Mouse (Mus musculus): Measurements from ENCODE around the gene Adora1.

Gene Adora1

GRCm38 (mm10) chr1:134215751-134216628, 19.2 kb downstream of the Adora1 start:
- DNase-seq: no peak

GRCm38 (mm10) chr1:134215059-134215458, 20.2 kb downstream of the Adora1 start:
- no peak for DNase-seq

DNA sequence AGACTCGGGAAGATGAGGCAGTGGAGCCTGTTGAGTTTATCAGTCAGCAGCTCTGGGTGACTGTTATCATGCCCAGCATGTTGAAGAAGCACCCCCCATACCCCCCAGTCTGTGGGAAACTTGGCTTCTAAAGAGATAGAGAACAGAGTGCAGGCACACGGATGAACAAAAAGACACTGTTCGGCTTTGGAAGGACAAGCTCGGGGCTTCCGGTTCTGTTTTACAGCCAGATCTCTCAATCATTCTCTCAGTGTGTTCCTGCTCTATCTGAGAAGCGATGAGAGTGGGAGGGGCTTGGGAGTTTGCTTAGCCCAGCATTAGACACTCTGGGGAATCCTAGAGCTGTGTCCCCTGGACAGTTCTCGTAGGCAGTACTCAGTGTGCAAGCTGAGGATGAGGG, 21.8 kb downstream of the Adora1 start:
- no peak for DNase-seq

GRCm38 (mm10) chr1:134212351-134212750, 22.9 kb downstream of the Adora1 start:
- DNase-seq: no peak

DNA sequence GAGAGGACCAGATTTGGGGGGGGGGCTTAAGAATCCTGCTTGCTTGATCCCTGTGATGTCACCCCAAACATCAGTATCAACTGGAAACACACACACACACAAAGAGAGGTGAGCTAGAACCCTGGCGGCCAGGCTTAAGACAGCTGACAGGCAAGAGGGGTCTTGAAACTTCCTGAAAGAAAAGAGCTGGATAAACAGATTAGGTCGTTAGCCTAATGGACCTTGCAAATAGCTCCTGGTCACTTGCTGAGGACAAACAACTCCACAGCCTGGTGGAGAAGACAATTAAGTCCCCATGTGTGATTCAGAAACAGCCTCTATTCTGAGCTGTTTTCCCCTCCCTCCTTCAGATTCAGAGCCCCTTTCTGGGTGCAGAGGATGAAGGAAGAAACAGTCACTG, 23.6 kb downstream of the Adora1 start:
- DNase-seq: no peak

DNA sequence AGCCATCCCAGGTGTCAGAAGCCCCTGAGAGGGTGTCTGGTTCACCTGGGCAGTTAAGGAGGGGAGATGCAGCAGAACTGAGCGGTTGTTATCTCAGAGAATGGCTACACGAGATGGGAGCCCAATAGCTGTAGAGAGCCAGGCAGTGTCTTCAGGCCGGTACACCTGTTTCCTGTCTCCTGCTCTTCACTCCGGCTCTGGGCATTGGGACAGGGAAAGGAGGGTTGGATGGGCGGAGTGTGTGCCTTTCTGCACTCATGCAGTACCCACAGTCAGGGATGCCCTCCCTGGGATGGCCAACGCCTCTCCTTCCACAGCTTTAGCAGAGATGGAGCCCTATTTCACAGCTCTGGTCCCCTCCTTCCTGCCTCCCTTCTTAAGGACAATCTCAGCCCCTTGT, 24.2 kb downstream of the Adora1 start:
- no peak for DNase-seq

GRCm38 (mm10) chr1:134210179-134210755, 25.0 kb downstream of the Adora1 start:
- DNase-seq: no peak

GRCm38 (mm10) chr1:134206085-134206484, 29.1 kb downstream of the Adora1 start:
- no peak for DNase-seq

DNA sequence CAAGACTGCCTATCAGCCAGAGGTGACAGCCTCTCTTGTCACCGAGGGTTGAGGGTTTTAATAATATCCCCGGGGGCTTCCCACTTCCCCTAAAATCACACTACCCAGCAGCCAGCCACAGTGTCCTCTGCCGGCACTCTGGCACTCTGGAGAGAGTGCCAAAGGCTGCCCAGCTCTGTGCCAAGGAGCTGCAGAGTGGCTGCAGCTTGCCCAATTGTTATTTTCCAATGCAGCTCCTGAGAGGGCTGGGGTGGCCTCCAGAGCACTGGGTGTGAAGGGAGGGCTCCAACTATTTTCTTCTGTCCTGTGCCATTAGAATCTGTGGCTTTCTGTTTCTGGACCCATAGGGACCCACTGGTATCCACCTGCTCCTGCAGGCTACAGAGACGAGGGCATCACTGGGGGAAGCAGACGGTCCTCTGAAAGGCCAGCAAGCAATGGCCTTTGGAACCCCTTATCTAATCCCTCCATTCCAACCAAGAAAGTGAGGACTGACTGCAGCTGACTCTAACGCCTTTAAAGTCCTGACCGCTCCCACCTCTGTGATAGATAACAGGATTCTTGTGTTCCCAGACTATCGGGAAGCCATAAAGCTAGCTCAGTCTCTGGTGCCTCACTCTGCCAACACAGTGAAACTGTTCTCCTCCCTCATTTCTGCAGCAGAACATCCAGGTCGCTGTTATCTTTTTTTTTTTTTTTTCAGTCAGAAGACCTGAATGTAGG, 29.8 kb downstream of the Adora1 start:
- DNase-seq: no peak

- peak; percentile 85 for DNase-seq
Observed at GRCm38 (mm10) chr1:134204230-134204629, 31.0 kb downstream of the Adora1 start.

- DNase-seq: no peak
Observed at GRCm38 (mm10) chr1:134201751-134202420, 33.3 kb downstream of the Adora1 start.

- peak; percentile 72 for DNase-seq
Observed at GRCm38 (mm10) chr1:134200998-134201686, 34.1 kb downstream of the Adora1 start.

DNA sequence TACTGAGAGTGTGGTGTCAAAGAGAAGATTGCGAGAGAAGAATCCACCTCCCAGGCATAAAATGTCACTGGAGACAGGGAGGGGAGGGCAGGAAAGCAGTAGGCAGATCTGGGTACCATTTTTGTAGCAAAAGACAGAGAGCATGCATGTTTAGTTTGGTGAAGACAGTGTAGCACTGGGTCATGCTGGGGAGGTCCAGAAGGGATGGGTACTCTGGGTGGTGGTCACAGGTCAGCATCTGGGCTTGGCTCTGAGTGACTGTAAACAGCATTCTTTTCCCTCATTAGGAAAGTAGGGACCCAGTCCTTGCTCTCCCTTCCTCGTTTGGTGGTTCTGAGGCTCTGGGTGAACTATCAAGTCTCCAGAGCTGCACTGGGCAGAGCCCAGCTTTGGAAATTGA, 34.8 kb downstream of the Adora1 start:
- DNase-seq: no peak

DNA sequence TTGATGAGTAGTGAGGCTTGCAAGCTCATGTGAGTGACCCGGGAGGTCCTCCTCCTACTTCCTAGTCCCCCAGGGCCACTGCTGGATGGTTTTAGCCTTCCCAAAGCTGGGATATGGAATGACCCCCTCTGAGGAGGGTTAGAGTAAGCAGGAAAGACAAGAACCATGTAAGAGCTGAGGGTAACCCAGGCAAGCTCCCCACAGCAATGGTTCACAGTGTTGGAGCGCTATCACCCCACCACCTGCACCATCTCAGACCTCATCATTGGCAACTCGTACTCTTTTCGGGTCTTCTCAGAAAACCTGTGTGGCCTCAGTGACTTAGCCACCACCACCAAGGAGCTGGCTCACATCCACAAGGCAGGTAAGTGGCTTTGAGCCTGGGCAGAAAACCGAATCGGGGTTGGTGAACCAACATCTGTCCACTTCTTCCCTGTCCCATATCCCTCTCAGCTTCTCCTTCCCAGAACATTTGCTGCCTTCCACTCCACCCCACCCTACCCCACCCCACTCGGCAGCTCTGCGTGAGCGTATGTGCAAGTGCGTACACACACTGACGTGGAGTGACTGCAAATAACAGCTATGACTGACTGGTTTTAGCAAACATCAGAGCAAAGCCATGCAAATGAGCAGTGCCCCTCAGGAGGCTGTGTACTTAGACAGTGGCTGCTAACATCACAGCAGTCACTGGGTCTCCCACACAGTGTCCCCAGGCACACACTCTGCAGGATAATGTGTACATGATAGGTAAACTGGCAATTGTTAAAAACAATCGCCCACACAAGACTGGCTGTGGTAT, 36.8 kb downstream of the Adora1 start:
- DNase-seq: no peak

DNA sequence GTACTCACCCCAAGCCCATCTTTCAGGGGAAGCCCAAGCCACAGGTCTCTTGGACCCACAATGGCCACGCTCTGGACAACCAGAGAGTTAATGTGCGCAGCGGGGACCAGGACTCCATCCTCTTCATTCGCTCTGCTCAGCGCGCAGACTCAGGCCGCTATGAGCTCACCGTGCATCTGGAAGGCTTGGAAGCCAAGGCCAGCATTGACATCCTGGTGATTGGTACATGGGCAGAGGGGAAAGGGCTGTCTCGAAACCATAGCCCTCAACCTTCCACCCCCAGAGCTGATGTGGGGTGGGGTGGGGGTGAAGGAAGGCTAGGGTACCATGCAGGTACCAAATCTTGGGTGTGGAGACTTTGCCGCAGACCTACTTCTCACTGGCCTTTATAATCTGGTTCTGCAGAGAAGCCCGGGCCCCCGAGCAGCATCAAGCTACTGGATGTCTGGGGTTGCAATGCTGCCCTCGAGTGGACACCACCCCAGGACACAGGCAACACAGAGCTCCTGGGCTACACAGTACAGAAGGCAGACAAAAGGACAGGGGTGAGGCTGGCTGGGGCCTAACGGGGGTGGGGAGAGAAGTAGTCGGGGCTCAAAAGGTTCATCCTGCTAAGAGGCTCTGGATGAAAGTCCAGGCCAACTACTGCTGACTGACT, 37.8 kb downstream of the Adora1 start:
- DNase-seq: no peak

DNA sequence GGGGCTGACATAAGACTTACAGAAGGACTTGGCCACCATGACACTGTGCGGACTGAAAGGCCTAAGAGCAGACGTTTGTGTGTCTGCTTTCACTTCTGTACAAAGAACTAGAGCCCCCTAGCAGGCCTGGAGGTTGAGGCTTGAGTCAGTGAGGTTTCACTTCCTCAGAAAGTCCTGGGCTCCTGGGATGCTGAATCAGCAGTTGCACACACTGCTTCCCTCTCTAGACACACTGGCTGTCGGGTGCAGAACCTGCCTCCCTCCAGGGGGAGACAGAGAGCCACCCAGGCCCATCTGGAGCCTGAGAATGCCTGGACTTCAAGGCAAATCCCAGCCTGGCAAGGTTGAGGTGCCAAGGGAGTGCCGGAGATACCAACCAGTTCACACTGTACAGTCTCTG, 38.8 kb downstream of the Adora1 start:
- DNase-seq: peak; percentile 92

GRCm38 (mm10) chr1:134195979-134196378, 39.3 kb downstream of the Adora1 start:
- DNase-seq: no peak

DNA sequence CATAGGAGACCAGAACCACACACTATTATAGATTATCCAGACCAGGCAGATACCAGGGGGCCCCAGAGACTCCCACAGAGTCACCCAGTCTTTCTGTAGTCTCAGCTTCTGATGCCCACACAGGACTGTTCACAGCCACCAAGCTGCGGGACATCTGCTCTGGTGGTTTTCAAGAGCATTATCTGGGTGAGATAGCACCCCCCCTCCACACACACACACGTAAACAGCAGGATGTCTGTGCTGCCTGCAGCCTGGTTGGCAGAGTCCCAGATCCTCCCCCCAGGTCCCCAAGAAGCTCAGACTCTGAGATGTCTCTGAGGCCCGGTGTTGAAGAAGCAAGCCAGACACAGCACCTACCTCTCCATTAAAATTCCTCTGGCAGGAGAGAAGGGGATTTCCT, 39.7 kb downstream of the Adora1 start:
- peak; percentile 85 for DNase-seq

DNA sequence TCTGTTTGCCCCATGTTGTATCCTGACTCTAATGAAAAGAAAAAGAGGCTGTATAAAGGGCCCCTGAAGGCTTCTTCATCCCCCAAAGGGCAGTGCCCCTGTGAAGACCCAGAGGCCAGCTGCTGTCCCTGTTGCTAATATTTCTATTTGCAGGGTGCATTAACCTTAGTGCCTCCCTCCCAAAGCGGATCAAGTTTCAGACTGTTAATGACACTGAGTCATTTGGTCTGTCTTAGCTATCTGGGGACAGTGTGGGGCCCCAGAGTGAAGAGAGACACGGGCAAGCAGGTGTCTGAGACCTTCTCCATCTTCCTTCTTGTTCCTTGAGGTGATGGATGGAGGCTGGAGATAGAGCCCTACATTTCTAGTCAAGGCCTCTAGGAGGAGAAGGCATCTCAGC, 40.1 kb downstream of the Adora1 start:
- DNase-seq: no peak

DNA sequence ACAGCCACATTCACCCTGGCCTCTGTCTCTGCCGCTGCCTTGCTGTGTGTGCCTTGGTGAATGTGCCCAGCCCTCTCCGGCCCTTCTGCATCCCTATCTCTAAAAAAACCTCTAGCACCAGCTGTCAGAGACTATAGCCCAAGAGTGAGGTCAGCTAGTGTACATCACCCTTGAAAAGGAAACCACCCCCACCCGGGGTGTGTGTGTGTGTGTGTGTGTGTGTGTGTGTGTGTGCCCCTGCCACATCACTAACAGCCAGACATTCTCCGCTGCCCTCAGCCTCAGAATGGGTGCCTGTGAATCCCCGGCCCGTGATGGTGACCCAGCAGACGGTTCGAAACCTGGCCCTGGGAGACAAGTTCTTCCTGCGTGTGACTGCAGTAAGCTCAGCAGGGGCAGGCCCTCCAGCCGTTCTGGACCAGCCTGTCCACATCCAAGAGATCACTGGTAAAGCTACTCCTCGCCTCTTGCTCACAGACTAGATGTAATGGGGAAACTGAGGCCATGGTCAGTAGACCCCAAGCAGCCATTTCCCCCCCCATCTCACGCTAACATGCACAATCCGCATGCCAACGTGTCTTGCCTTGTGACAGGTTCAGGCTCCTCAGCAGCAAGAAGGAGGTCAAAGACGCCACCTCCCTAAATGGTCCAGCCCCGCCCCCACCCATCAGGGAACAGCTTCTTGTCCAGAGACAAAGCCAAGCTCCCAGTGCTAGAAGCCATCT, 40.8 kb downstream of the Adora1 start:
- no peak for DNase-seq

Measured in layer of hippocampus, adult 9-11 months (tissue).